In the genomic region with DNA sequence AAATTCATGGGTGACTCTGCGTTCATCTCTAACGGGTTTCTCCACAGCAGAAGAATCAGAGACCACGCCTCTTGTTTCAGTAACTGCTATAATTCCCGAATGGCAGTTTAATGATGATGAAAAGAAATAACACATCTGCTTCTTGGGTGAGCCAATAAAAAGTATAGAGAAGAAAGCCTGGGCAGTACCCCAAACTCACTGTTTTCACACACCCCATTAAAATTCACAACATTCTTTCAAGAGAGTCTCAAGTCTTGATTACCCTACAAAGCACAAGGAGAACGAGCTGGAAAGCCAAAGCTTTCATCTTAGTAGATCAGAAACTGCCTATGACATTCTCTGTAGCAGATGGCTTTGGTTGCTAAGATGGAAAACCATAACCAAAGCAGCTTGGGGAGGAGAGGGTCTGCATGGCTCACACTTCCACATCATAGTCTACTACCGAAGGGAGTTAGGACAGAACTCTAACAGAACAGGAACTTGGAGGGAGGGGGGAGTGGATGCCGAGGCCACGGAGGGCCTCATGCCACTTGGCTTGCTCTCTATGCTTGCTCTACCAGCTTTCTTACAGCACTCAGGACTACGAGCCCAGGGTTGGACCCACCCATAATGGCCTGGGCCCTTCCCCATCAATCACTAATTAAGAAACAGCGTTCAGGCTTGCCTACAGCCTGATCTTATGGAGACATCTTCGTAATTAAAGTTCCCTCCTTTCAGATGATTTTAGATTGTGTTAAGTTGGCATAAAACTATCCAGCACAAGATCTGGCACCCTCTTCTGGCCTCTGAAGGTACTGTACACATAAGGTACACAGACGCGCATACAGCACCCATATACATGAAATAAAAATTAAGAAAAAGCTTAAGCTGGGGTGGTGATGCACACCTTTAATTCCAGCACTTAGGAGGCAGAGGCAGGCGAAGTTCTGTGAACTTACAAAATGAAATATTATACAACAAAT, we compare ENCODE assay signal across 12 mouse cellular contexts. TPM values are rescaled to one million over a fixed set of nuclear protein-coding genes. Genes with fewer than 3 reads are reported as not detected.
DNase-seq lines count a peak whose midpoint lies in the region; ATAC-seq and TF ChIP-seq lines count a peak whose summit lies in the region.
"Had no signal": no experiment of that assay in that cellular context is flagged by ENCODE, and none has a peak within 500 bp of the region (broad histone marks: within the 10 kb centered on the region; RNA-seq: fewer than 3 reads in every experiment).

No protein-coding gene starts in this region.

- no peaks in the 10 kb centered on the region for H3K9me3 ChIP-seq in heart, embryonic 10.5 days
- no peaks in the 10 kb centered on the region for H3K9me3 ChIP-seq in liver, postnatal 0 days (ENCODE audit: low read length)
- no peaks in the 10 kb centered on the region for H3K9me3 ChIP-seq in CH12.LX (replicated peaks; ENCODE audit: low read length)
- H3K9me3 ChIP-seq: hindbrain, embryonic 15.5 days had no signal

- no peak; the same call in none of the 2 replicates for TF ChIP-seq RAD21 in CH12.LX (IDR thresholded peaks at IDR 0.05; ENCODE audit: low read depth, low read length)

- no peak overlapping the region for H3K4me2 ChIP-seq in liver, postnatal 0 days (ENCODE audit: low read depth, low read length)
- H3K4me2 ChIP-seq in CH12.LX (ENCODE audit: insufficient read depth, low read depth, poor library complexity, severe bottlenecking), result no peak overlapping the region
- H3K4me2 ChIP-seq: hindbrain, embryonic 15.5 days had no signal

- no peak for ATAC-seq in liver, postnatal 0 days

- TF ChIP-seq CTCF in liver, postnatal 0 days (IDR thresholded peaks at IDR 0.05; ENCODE audit: low read depth), result peak; percentile 33
- TF ChIP-seq CTCF in CH12.LX (conservative IDR thresholded peaks at IDR 0.05 in 1 of 2, IDR thresholded peaks at IDR 0.05 in 1 of 2; ENCODE audit: low read depth in 2 of 2, low read length in 2 of 2), result peak in 1 of 2 experiments; percentile 54; a peak in 3 of 4 replicates

- intact Hi-C loops in heart, postnatal 10 days (cut with DNase I), result loop anchor here (10.0 kb wide), 1 partner anchor 166 kb away; no protein-coding TSS in a partner anchor
- intact Hi-C loops in left cerebral cortex, postnatal 10 days (cut with DNase I), result no loop called here

- TF ChIP-seq POLR2A in CH12.LX (IDR thresholded peaks at IDR 0.05; ENCODE audit: low read depth, low read length), result no peak

- 90% methylated on average over 14 of the region's 14 CpGs for WGBS in heart, embryonic 10.5 days
- WGBS in liver, postnatal 0 days (ENCODE audit: insufficient replicate concordance), result 89% methylated on average over 14 of the region's 14 CpGs

- no peak for TF ChIP-seq EP300 in liver, postnatal 0 days (IDR thresholded peaks at IDR 0.05; ENCODE audit: low read depth)
- no peak for TF ChIP-seq EP300 in CH12.LX (IDR thresholded peaks at IDR 0.05; ENCODE audit: low read length)

- in situ Hi-C loops in CH12.LX (cut with MboI; ENCODE audit: low pct_ligation_motif_present, low pct_unique_long_range_greater_than_20kb, low sequenced_read_pairs), result no loop called here

- peak; percentile 38 for DNase-seq in heart, embryonic 10.5 days (ENCODE audit: low spot score)
- no peak for DNase-seq in heart, postnatal 10 days
- DNase-seq in liver, postnatal 0 days, result no peak
- DNase-seq in liver (no peak), CH12.LX (ENCODE audit: extremely low read depth) (peak; percentile 24)
- peak; percentile 12 for DNase-seq in induced T-regulatory cell, adult 2 months (ENCODE audit: low read depth)
- no peak for DNase-seq in ovary, postnatal 14 days (ENCODE audit: low spot score)
- DNase-seq in left cerebral cortex, postnatal 10 days (ENCODE audit: extremely low spot score in 1 of 2, low spot score in 2 of 2), result no peak
- DNase-seq: cerebellum, adult 11-12 months had no signal

- dilution Hi-C loops in CH12.LX (cut with MboI; ENCODE audit: extremely low pct_ligation_motif_present, extremely low pct_unique_long_range_greater_than_20kb, low sequenced_read_pairs), result no loop called here

- H3K9ac ChIP-seq in liver, postnatal 0 days (replicated peaks), result no peak overlapping the region
- no peak overlapping the region for H3K9ac ChIP-seq in CH12.LX (ENCODE audit: insufficient read depth, low read depth)
- H3K9ac ChIP-seq: hindbrain, embryonic 15.5 days had no signal

- no peak overlapping the region for H3K4me3 ChIP-seq in heart, embryonic 10.5 days
- no peak overlapping the region for H3K4me3 ChIP-seq in liver, postnatal 0 days (ENCODE audit: low read depth, low read length)
- H3K4me3 ChIP-seq in CH12.LX (replicated peaks in 1 of 3; ENCODE audit: low read depth in 2 of 3, low read length in 2 of 3, poor library complexity in 1 of 3), result no peak overlapping the region
- H3K4me3 ChIP-seq: erythroblast, embryonic 14.5 days; hindbrain, embryonic 15.5 days had no signal

- H3K36me3 ChIP-seq in heart, embryonic 10.5 days, result peaks cover 32% of the 10 kb centered on the region
- H3K36me3 ChIP-seq in liver, postnatal 0 days (replicated peaks; ENCODE audit: insufficient read depth, low read length), result peaks cover 4% of the 10 kb centered on the region
- H3K36me3 ChIP-seq in CH12.LX (replicated peaks in 1 of 2; ENCODE audit: control insufficient read depth in 1 of 2, insufficient read depth in 1 of 2, low read length in 1 of 2), result peaks cover 46 to 86% of the 10 kb centered on the region in 2 experiments

- no peaks in the 10 kb centered on the region for H3K27me3 ChIP-seq in heart, embryonic 10.5 days (ENCODE audit: insufficient read depth, poor library complexity, severe bottlenecking)
- H3K27me3 ChIP-seq in liver, postnatal 0 days (ENCODE audit: insufficient read depth, low read length), result no peaks in the 10 kb centered on the region
- no peaks in the 10 kb centered on the region for H3K27me3 ChIP-seq in CH12.LX (replicated peaks)
- H3K27me3 ChIP-seq: hindbrain, embryonic 15.5 days had no signal

- peaks cover 33% of the 10 kb centered on the region for H3K4me1 ChIP-seq in heart, embryonic 10.5 days
- no peaks in the 10 kb centered on the region for H3K4me1 ChIP-seq in liver, postnatal 0 days (ENCODE audit: insufficient read depth)
- peaks cover 2 to 9% of the 10 kb centered on the region in 2 experiments; a peak in 1 of 4 replicates for H3K4me1 ChIP-seq in CH12.LX (ENCODE audit: control insufficient read depth in 1 of 2, insufficient read depth in 2 of 2)
- H3K4me1 ChIP-seq: hindbrain, embryonic 15.5 days had no signal

- no peak overlapping the region for H3K27ac ChIP-seq in heart, embryonic 10.5 days
- H3K27ac ChIP-seq in liver, postnatal 0 days (ENCODE audit: low read depth), result no peak overlapping the region
- no peak overlapping the region for H3K27ac ChIP-seq in CH12.LX (ENCODE audit: insufficient read depth, low read depth)
- H3K27ac ChIP-seq: hindbrain, embryonic 15.5 days; macrophage had no signal

- no peaks in the 10 kb centered on the region for H3K79me2 ChIP-seq in CH12.LX (replicated peaks; ENCODE audit: control insufficient read depth, extremely low read depth, insufficient read depth, poor library complexity, severe bottlenecking)

TF ChIP-seq in CH12.LX, 34 proteins besides CTCF, POLR2A, EP300 and RAD21:
- TF ChIP-seq ZC3H11A (IDR thresholded peaks at IDR 0.05; ENCODE audit: low read depth, low read length) (no peak), SMC3 (IDR thresholded peaks at IDR 0.05; ENCODE audit: low read depth, low read length) (peak; percentile 26)

RNA-seq across cellular contexts. Expression of a gene that starts 34.5 kb away (rescaled TPM):
- polyA plus RNA-seq in heart, embryonic 10.5 days (2016; fragmentation: Nextera tagmentation; extraction: Ambion mirVana), result 102 and 155 TPM in 2 replicates
- 100 to 1,000 TPM; 284 to 289 TPM for total RNA-seq in heart, postnatal 10 days (2021)
- 1.1 and 2.4 TPM in 2 replicates for polyA plus RNA-seq in liver, postnatal 0 days (2015; fragmentation: Nextera tagmentation; extraction: Ambion mirVana)
- 0.08 TPM in 2 replicates for total RNA-seq in CH12.LX (2012; rRNA removed)
- total RNA-seq in CH12.LX (2014; rRNA removed), result not detected in 2 replicates
- 0.17 and 0.67 TPM in 2 replicates for polyA plus RNA-seq in CH12.LX (2012; ENCODE audit: insufficient read length, low read depth)
- 1 to 10 TPM; 2.8 to 3.8 TPM for total RNA-seq in left cerebral cortex, postnatal 10 days (2021)
- polyA plus RNA-seq: erythroblast, embryonic 14.5 days had no signal

RNA-seq across cellular contexts. Expression of a gene that starts 39.5 kb away (rescaled TPM):
- 14.5 and 18.4 TPM in 2 replicates for polyA plus RNA-seq in heart, embryonic 10.5 days (2016; fragmentation: Nextera tagmentation; extraction: Ambion mirVana)
- total RNA-seq in heart, postnatal 10 days (2021), result 10 to 100 TPM; 13.3 to 15.6 TPM
- 2.6 and 3.2 TPM in 2 replicates for polyA plus RNA-seq in liver, postnatal 0 days (2015; fragmentation: Nextera tagmentation; extraction: Ambion mirVana)
- total RNA-seq in CH12.LX (2012; rRNA removed) (30.7 and 32.5 TPM in 2 replicates), CH12.LX (2014; rRNA removed) (23.1 and 25.3 TPM in 2 replicates)
- polyA plus RNA-seq in CH12.LX (2012; ENCODE audit: insufficient read length, low read depth), result 41.1 and 44.7 TPM in 2 replicates
- 10 to 100 TPM; 84.3 to 91.9 TPM for total RNA-seq in left cerebral cortex, postnatal 10 days (2021)

RNA-seq across cellular contexts. Expression of a gene that starts 45.6 kb away (rescaled TPM):
- 36.2 and 37.6 TPM in 2 replicates for polyA plus RNA-seq in heart, embryonic 10.5 days (2016; fragmentation: Nextera tagmentation; extraction: Ambion mirVana)
- 10 to 100 TPM; 30.2 to 30.7 TPM for total RNA-seq in heart, postnatal 10 days (2021)
- polyA plus RNA-seq in liver, postnatal 0 days (2015; fragmentation: Nextera tagmentation; extraction: Ambion mirVana), result 11.1 and 13.6 TPM in 2 replicates
- total RNA-seq in CH12.LX (2012; rRNA removed) (48.8 and 48.9 TPM in 2 replicates), CH12.LX (2014; rRNA removed) (54.7 and 65.5 TPM in 2 replicates)
- 35.8 and 38.3 TPM in 2 replicates for polyA plus RNA-seq in CH12.LX (2012; ENCODE audit: insufficient read length, low read depth)
- total RNA-seq in left cerebral cortex, postnatal 10 days (2021), result 100 to 1,000 TPM; 116 to 117 TPM

Comparison
In these comparisons a context has a peak if more than half of its experiments do, and no peak if none do; other contexts are left out.
1. DNase-seq: peak in heart, embryonic 10.5 days (single experiment), CH12.LX (single experiment) and induced T-regulatory cell, adult 2 months (single experiment); none in heart, postnatal 10 days (0 of 2), liver, postnatal 0 days (single experiment), liver (single experiment), ovary, postnatal 14 days (single experiment) and left cerebral cortex, postnatal 10 days (0 of 2).
2. RNA of a gene that starts 34.5 kb away (total RNA-seq): 284 to 289 TPM in heart, postnatal 10 days; 2.8 to 3.8 TPM in left cerebral cortex, postnatal 10 days and 0.08 TPM in CH12.LX; every median in the first group is over 10 times any median in the second.